In genomic region chr13:62785199-62786134, GRCm38 (mm10) we compare ENCODE assay signal across 8 mouse cellular contexts. TPM values are rescaled to one million over a fixed set of nuclear protein-coding genes. Genes with fewer than 3 reads are reported as not detected.
A peak's percentile ranks its signal among the peaks of the same experiment; 100 is the strongest.
DNase-seq lines count a peak whose midpoint lies in the region; ATAC-seq lines count a peak whose summit lies in the region.
"Not testable (repeated sequence)": the region's sequence is repeated elsewhere in the genome, so short reads cannot be mapped to it uniquely, and the experiment has no call there.

Gene Gm5141, minus strand, starts transcription at chr13:62785808.

- H3K4me3 ChIP-seq in intestine, embryonic 14.5 days (ENCODE audit: low read depth, low read length), result peak within 1 kb of the TSS; percentile 50

- H3K9me3 ChIP-seq in intestine, embryonic 14.5 days (ENCODE audit: control insufficient read depth, low read length), result not testable (repeated sequence)

- not testable (repeated sequence) for H3K36me3 ChIP-seq in intestine, embryonic 14.5 days (ENCODE audit: control insufficient read depth, insufficient read depth, low read length)

- H3K4me1 ChIP-seq in intestine, embryonic 14.5 days (replicated peaks; ENCODE audit: control insufficient read depth, insufficient read depth, low read length), result not testable (repeated sequence)

- peak within 1 kb of the TSS; percentile 50 for H3K9ac ChIP-seq in intestine, embryonic 14.5 days (ENCODE audit: low read length)

- WGBS in intestine, embryonic 14.5 days, result 9% methylated on average over 18 of the region's 23 CpGs

- peak; percentile 47 to 83 for DNase-seq in adrenal gland, adult (ENCODE audit: inconsistent age in 2 of 2, low spot score in 1 of 2)
- peak; percentile 45 for DNase-seq in embryo, embryonic 11 days
- DNase-seq in gastrocnemius, postnatal 25 days, result peak; percentile 31
- peak; percentile 71 for DNase-seq in intestine, embryonic 14.5 days (ENCODE audit: low spot score)
- peak; percentile 28 to 62 for DNase-seq in left cerebral cortex, adult 9 months (ENCODE audit: low spot score in 2 of 2)
- peak; percentile 54 to 69 for DNase-seq in right cerebral cortex, adult 2 months (ENCODE audit: low spot score in 2 of 2)
- DNase-seq in urinary bladder, adult 2 months (ENCODE audit: low spot score), result peak; percentile 32

- peak within 1 kb of the TSS; percentile 71 for H3K4me2 ChIP-seq in intestine, embryonic 14.5 days (ENCODE audit: low read length)

- H3K27ac ChIP-seq in intestine, embryonic 14.5 days (ENCODE audit: low read depth), result not testable (repeated sequence)

- not testable (repeated sequence) for H3K27me3 ChIP-seq in intestine, embryonic 14.5 days (replicated peaks; ENCODE audit: control insufficient read depth, insufficient read depth, low read length)

- peak; percentile 99 for ATAC-seq in intestine, embryonic 14.5 days (replicated peaks; ENCODE audit: low FRiP score, low TSS enrichment, low read depth)
- peak; percentile 100 for ATAC-seq in megakaryocyte, adult 5-6 weeks (ENCODE audit: poor library complexity, severe bottlenecking)

RNA-seq across cellular contexts. Expression of gene Gm5141, which starts in this region (rescaled TPM):
- total RNA-seq in gastrocnemius, postnatal 25 days (2021), result 1 to 10 TPM in 1 of 2 experiments, under 1 TPM in 1; 0.64 to 1.2 TPM
- polyA plus RNA-seq in intestine, embryonic 14.5 days (2014; fragmentation: Nextera tagmentation; extraction: Ambion mirVana), result 8.8 and 9.6 TPM in 2 replicates
- total RNA-seq in megakaryocyte, adult 5-6 weeks (2015), result 6.3 and 10.2 TPM in 2 replicates
- 4.3 and 5.0 TPM in 2 replicates for total RNA-seq in megakaryocyte, adult 5-6 weeks (2017)
- 2.8 and 3.5 TPM in 2 replicates for polyA plus RNA-seq in urinary bladder, adult 2 months (2012; rRNA removed)
